Mouse (Mus musculus) thymus, adult 2 months (tissue): ENCODE measurements around the gene Ptbp3.

ENCODE experiments used
- CTCF ChIP-seq: fragments of 200-500 bp; IDR thresholded peaks from 2 replicates; pipeline ENCODE4 v1.5.1; 2012; ENCODE audit warnings: mild to moderate bottlenecking, control low read depth, low read length, moderate library complexity, borderline replicate concordance; ENCODE audit not compliant: control insufficient read depth, poor library complexity, insufficient read depth; ENCODE audit errors: extremely low read depth
- POLR2A ChIP-seq: fragments of 200-500 bp; IDR thresholded peaks from 2 replicates; pipeline ENCODE4 v1.6.1; 2012; ENCODE audit warnings: mild to moderate bottlenecking, low read length, control low read depth, moderate library complexity; ENCODE audit not compliant: control insufficient read depth, poor library complexity, insufficient read depth; ENCODE audit errors: extremely low read depth

DNA sequence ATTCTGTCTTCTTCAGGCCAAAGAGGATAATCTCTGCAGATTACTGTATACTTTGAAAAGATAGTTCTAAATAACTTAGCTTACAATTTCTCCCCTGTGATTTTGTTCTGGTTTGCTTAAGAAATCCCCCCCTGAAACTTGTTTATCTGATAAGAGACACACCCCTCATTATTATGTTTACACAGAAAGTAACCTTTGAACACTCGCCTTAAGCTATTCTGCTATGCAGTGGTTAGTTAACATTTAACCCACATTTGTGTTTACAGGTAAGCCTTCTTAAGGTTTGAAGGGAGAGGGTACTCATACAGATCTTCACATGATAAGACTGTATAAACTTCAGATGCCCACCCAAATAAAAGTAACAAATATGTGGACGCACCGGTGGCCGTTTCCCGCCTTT, 3.7 kb upstream of the Ptbp3 start:
- TF ChIP-seq CTCF (no peak), POLR2A (no peak)
